Mouse (Mus musculus): ENCODE data around the gene Tuba1c.

- no peak for TF ChIP-seq CTCF (IDR thresholded peaks at IDR 0.05; ENCODE audit: low read depth)
- TF ChIP-seq EP300 (optimal IDR thresholded peaks at IDR 0.05): no peak
These were observed 49.6 kb upstream of the Tuba1c start for GRCm38 (mm10) chr15:98980012-98980614.
